Mouse (Mus musculus) kidney, postnatal 0 days (tissue): ENCODE results near the gene Abcg5. TPM values are rescaled to one million over a fixed set of nuclear protein-coding genes. Genes with fewer than 3 reads are reported as not detected.

Experiments
- ATAC-seq: fragments of 200-750 bp; cut with Nextera tagmentation; replicated peaks from 2 replicates; pipeline ENCODE4 v1.8.0; 2017; ENCODE audit warnings: low read depth, moderate number of reproducible peaks, moderate TSS enrichment, moderate library complexity; ENCODE audit not compliant: low FRiP score
- DNase-seq: peaks from one replicate; pipeline ENCODE4 v3.0.0-alpha.2; 2016; ENCODE audit warnings: low spot score
- H3K27ac ChIP-seq: fragments of 300-500 bp; sonication (generic); 2 replicates; pipeline ENCODE4 v1.5.1; 2014; ENCODE audit warnings: mild to moderate bottlenecking
- H3K27me3 ChIP-seq: fragments of 300-500 bp; sonication (generic); 2 replicates; pipeline ENCODE4 v1.6.1; 2014; ENCODE audit warnings: low read length, mixed read lengths; ENCODE audit not compliant: insufficient read depth
- H3K36me3 ChIP-seq: fragments of 300-500 bp; sonication (generic); 2 replicates; pipeline ENCODE4 v1.6.1; 2014; ENCODE audit warnings: low read length, mixed read lengths; ENCODE audit not compliant: insufficient read depth
- H3K4me1 ChIP-seq: fragments of 300-500 bp; sonication (generic); replicated peaks from 2 replicates; pipeline ENCODE4 v1.6.1; 2014; ENCODE audit warnings: antibody characterized with exemption, low read length, mixed read lengths; ENCODE audit not compliant: insufficient read depth
- H3K4me2 ChIP-seq: fragments of 300-500 bp; sonication (generic); 2 replicates; pipeline ENCODE4 v1.6.1; 2014; ENCODE audit warnings: mild to moderate bottlenecking, low read length, moderate library complexity, mixed read lengths
- H3K4me3 ChIP-seq: fragments of 300-500 bp; sonication (generic); replicated peaks from 2 replicates; pipeline ENCODE4 v1.5.1; 2014; ENCODE audit warnings: low read depth, low read length
- H3K9ac ChIP-seq: fragments of 300-500 bp; sonication (generic); 2 replicates; pipeline ENCODE4 v1.6.1; 2014; ENCODE audit warnings: low read depth, low read length
- H3K9me3 ChIP-seq: fragments of 300-500 bp; sonication (generic); replicated peaks from 2 replicates; pipeline ENCODE4 v1.6.1; 2016; ENCODE audit warnings: low read length, inconsistent platforms, mixed read lengths
- CTCF ChIP-seq: IDR thresholded peaks from 2 replicates; pipeline ENCODE4 v1.5.1; 2016; ENCODE audit warnings: antibody characterized with exemption, low read depth, mild to moderate bottlenecking, moderate library complexity
- WGBS: fragments of 180-500 bp; shearing (Covaris S2); extraction: QIAGEN DNeasy Blood & Tissue Kit; methylation state at CpG from one replicate; pipeline ENCODE4 v1.1.7; 2014; 5-methylcytosine and 5-hydroxymethylcytosine counted together
- polyA plus RNA-seq: library from polyadenylated mRNA; unstranded; fragments of >200 nt; fragmentation: Nextera tagmentation; extraction: Ambion mirVana; gene quantifications from 2 replicates; pipeline ENCODE4 v1.2.1, GENCODE M21; 2015

The Abcg5 gene
- polyA plus RNA-seq, 1 experiment from 2014 or later, result 4.8 TPM

DNA sequence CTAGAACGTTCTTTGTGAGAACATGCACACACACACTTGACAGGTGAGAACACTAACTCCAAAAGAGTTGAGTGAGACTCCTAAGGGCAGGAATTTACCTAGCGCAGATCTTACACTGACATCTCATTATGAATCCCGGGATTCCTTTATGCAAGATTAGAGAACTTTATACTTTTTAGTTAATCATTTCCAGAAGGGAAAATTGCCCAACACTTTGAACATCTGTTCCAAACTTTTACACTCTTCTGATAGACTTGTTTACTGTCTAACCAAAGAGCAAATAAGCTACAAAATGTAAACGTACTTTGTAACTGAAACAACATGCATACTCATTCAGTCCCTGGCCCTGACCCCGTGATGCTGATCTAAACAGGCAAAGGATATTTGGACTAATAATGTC is 6.5 kb upstream of the Abcg5 start:
- H3K27ac ChIP-seq, result no peak overlapping the region
- no peaks in the 10 kb centered on the region for H3K9me3 ChIP-seq
- no peaks in the 10 kb centered on the region for H3K27me3 ChIP-seq
- DNase-seq, result no peak
- H3K4me1 ChIP-seq, result 0 out of 2 replicates have a peak, but pooled peaks cover 6% of the 10 kb centered on the region
- ATAC-seq, result 0 out of 2 replicates have a peak, but pooled peaks have one; percentile 14
- no peak for TF ChIP-seq CTCF
- H3K36me3 ChIP-seq, result no peaks in the 10 kb centered on the region
- H3K4me3 ChIP-seq, result no peak overlapping the region
- H3K4me2 ChIP-seq, result no peak overlapping the region
- WGBS, result 74% methylated on average over 5 of the region's 5 CpGs
- H3K9ac ChIP-seq, result no peak overlapping the region

DNA sequence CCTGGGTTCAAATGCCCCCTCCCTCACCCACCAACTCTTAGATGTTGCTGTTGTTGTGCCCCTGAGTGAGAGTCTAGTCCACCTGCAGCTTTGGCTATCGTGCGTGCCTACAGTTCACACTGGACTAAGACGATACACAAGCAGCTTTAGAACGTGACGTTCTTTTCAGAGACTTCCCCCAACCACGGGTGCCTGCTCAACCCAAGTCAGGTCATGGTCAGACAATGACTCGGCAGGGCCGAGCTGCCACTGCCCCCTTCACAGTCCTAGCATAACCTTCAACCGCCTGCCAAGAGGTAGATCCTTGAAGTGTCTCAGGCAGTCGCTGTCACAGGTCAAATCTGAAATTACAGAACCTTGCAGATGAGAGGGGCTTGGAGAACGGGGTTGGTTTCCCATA is 6.0 kb upstream of the Abcg5 start:
- H3K4me1 ChIP-seq, result 0 out of 2 replicates have a peak, but pooled peaks cover 8% of the 10 kb centered on the region
- DNase-seq, result no peak
- H3K9me3 ChIP-seq, result no peaks in the 10 kb centered on the region
- no peaks in the 10 kb centered on the region for H3K27me3 ChIP-seq
- ATAC-seq, result no peak
- no peak overlapping the region for H3K4me2 ChIP-seq
- TF ChIP-seq CTCF, result no peak
- no peak overlapping the region for H3K27ac ChIP-seq
- no peaks in the 10 kb centered on the region for H3K36me3 ChIP-seq
- no peak overlapping the region for H3K9ac ChIP-seq
- H3K4me3 ChIP-seq, result no peak overlapping the region
- WGBS, result 85% methylated on average over 11 of the region's 11 CpGs

DNA sequence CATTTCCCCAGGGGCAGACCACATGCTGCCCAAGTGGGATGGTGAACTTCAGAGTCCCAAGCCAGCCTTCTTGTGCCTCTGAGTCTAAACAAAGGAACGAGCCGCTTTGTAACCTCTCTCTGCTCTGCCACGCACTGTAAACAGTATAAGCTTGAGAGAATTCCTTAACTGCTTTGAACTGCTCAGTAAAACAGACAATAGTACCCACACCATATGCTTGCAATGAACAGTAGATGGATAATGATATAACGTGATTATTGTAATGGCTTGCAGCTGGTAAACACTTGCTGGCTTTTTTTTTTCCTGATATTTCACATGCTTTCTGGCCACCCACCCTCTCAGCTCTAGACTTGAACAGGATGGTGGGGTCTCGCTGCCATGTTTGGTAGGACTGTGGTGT is 5.2 kb upstream of the Abcg5 start:
- H3K9me3 ChIP-seq, result no peaks in the 10 kb centered on the region
- H3K36me3 ChIP-seq, result no peaks in the 10 kb centered on the region
- H3K27me3 ChIP-seq, result no peaks in the 10 kb centered on the region
- no peak overlapping the region for H3K27ac ChIP-seq
- no peak overlapping the region for H3K4me2 ChIP-seq
- TF ChIP-seq CTCF, result no peak
- peaks cover 12% of the 10 kb centered on the region; the same call in 1 of the 2 replicates for H3K4me1 ChIP-seq
- DNase-seq (no peak), ATAC-seq (no peak)
- H3K9ac ChIP-seq, result no peak overlapping the region
- H3K4me3 ChIP-seq, result no peak overlapping the region
- 74% methylated on average over 5 of the region's 5 CpGs for WGBS

DNA sequence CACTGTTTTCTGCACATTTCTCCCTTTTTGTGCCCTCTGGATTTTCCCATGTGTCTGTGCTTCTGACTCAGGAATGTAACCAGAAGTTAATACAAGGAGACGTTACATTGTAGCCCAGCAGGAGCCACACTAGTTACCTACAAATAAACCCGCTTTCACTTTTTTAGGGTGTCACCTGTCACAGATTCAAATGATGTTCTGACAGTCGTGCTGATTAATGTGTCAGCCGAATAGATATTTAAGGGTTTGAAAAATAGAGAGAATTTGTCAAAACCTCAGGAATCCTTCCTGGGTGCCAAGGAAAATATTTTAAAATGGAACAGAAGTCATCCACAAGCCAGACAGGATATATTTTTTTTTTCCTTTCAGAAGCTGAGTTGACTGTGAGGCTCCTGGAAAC is 2.5 kb upstream of the Abcg5 start:
- WGBS, result 62% methylated on average over 4 of the region's 4 CpGs

DNA sequence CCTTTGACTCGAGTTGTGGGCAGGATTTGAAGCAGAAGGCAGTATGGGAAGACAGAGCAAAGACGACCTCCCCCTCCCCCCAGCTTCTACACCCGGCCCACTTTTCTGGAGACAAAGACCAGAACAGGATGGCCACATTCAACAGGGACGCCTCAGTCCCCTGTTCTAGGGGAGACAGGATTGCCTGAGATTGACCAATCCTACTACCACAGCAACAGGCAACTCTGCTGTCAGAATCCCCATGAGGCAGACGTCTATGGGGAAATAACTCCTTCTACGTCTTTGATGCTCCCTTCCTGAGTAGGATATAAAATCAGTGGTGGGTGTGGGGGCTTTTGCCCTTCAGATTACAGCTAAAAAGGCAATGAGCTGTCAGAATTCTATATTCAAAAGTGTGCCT is 1.5 kb upstream of the Abcg5 start:
- H3K27ac ChIP-seq, result no peak overlapping the region
- no peak for TF ChIP-seq CTCF
- H3K36me3 ChIP-seq, result no peaks in the 10 kb centered on the region
- no peak overlapping the region for H3K4me2 ChIP-seq
- DNase-seq (no peak), ATAC-seq (no peak)
- H3K4me1 ChIP-seq, result peaks cover 12% of the 10 kb centered on the region; the same call in 1 of the 2 replicates
- no peak overlapping the region for H3K9ac ChIP-seq
- H3K9me3 ChIP-seq, result no peaks in the 10 kb centered on the region
- no peaks in the 10 kb centered on the region for H3K27me3 ChIP-seq
- H3K4me3 ChIP-seq, result no peak overlapping the region
- 31% methylated on average over 6 of the region's 6 CpGs for WGBS

More for the DNA sequence above, 2.5 kb upstream of the Abcg5 start:
- DNase-seq (peak; percentile 40), ATAC-seq (no peak)
- Histone ChIP-seq H3K4me2 (no peak overlapping the region), H3K4me3 (no peak overlapping the region), H3K27me3 (no peaks in the 10 kb centered on the region), H3K36me3 (no peaks in the 10 kb centered on the region), H3K27ac (no peak overlapping the region), H3K9ac (no peak overlapping the region), H3K9me3 (no peaks in the 10 kb centered on the region), H3K4me1 (peaks cover 12% of the 10 kb centered on the region; the same call in 1 of the 2 replicates)
- no peak for TF ChIP-seq CTCF

DNA sequence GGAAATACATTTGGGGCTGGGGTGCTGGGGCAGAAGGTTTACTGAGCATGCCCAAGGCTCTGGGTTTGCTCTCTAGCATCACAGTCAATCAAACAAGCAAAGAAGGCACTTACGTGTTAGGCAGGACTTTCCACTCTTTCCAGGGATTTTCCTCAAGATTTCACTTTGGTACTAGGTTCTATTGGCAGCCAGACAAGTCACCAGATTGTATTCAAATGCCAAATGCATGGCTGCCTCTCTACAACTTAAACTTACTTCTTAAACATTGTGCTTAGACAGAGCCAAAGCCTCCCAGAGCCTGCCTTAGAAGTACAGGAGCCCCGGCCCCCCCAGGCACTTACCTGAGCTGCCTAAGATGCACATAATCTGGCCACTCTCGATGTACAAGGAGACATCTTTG is 1.1 kb downstream of the Abcg5 start:
- Histone ChIP-seq H3K4me2 (no peak overlapping the region), H3K4me1 (peaks cover 12% of the 10 kb centered on the region; the same call in 1 of the 2 replicates), H3K4me3 (no peak overlapping the region), H3K9ac (no peak overlapping the region), H3K27ac (no peak overlapping the region), H3K9me3 (no peaks in the 10 kb centered on the region), H3K36me3 (no peaks in the 10 kb centered on the region), H3K27me3 (no peaks in the 10 kb centered on the region)
- WGBS, result 89% methylated on average over 3 of the region's 3 CpGs
- no peak for TF ChIP-seq CTCF
- ATAC-seq (no peak), DNase-seq (no peak)

DNA sequence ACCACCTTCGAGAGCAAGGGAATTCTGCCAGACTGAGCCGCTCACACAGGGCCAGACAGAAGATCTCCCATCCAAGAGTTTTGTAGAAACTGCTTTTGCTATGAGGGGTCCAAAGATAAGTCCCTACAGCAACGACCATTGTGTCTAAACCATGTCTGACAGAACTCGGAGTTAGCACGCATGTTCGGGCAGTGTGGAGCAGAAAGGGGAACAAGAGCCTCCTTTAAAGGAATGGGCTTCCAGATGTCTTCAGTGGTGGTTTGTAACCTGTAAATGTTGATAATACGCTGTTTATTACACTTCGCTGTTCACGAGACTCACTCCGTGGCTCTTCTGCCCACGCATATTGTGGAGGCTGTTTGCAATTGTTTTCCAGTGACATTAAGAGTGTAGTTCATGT is 5.2 kb downstream of the Abcg5 start:
- 80% methylated on average over 11 of the region's 11 CpGs for WGBS
- Histone ChIP-seq H3K4me3 (no peak overlapping the region), H3K27ac (no peak overlapping the region), H3K27me3 (no peaks in the 10 kb centered on the region), H3K36me3 (no peaks in the 10 kb centered on the region), H3K4me2 (no peak overlapping the region), H3K4me1 (peaks cover 2% of the 10 kb centered on the region; the same call in 1 of the 2 replicates), H3K9ac (no peak overlapping the region), H3K9me3 (no peaks in the 10 kb centered on the region)
- ATAC-seq (no peak), DNase-seq (no peak)
- no peak for TF ChIP-seq CTCF
